Mouse (Mus musculus) limb, embryonic 14.5 days (tissue): ENCODE measurements at regions not wholly inside any gene's neighbourhood (a gene's known extent, or its start where the extent isn't known, plus 50 kb on each side); places are given as distances from the start of the nearest gene placed in this dataset.

Experiments
- ATAC-seq: fragments of 200-750 bp; cut with Nextera tagmentation; 2 replicates; pipeline ENCODE4 v1.8.0; 2017; ENCODE audit warnings: low read depth, moderate number of reproducible peaks, moderate TSS enrichment; ENCODE audit not compliant: low FRiP score
- DNase-seq: peaks from one replicate; pipeline ENCODE4 v3.0.0-alpha.2; 2015; ENCODE audit warnings: low spot score
- H3K27ac ChIP-seq: fragments of 300-500 bp; sonication (generic); replicated peaks from 2 replicates; pipeline ENCODE4 v1.5.1; 2014; ENCODE audit warnings: low read depth, mild to moderate bottlenecking, low read length, moderate library complexity, mixed read lengths
- H3K27me3 ChIP-seq: fragments of 300-500 bp; sonication (generic); 2 replicates; pipeline ENCODE4 v1.6.1; 2014; ENCODE audit warnings: low read length, mixed read lengths; ENCODE audit not compliant: control insufficient read depth, insufficient read depth
- H3K36me3 ChIP-seq: fragments of 300-500 bp; sonication (generic); 2 replicates; pipeline ENCODE4 v1.6.1; 2014; ENCODE audit warnings: mild to moderate bottlenecking, low read length, moderate library complexity, mixed read lengths; ENCODE audit not compliant: control insufficient read depth, insufficient read depth
- H3K4me1 ChIP-seq: fragments of 300-500 bp; sonication (generic); 2 replicates; pipeline ENCODE4 v1.6.1; 2014; ENCODE audit warnings: antibody characterized with exemption, low read length, mixed read lengths; ENCODE audit not compliant: control insufficient read depth, insufficient read depth
- H3K4me2 ChIP-seq: fragments of 300-500 bp; sonication (generic); replicated peaks from 2 replicates; pipeline ENCODE4 v1.6.1; 2014; ENCODE audit warnings: low read depth, mild to moderate bottlenecking, low read length, moderate library complexity; ENCODE audit not compliant: severe bottlenecking
- H3K4me3 ChIP-seq: fragments of 300-500 bp; sonication (generic); replicated peaks from 2 replicates; pipeline ENCODE4 v1.5.1; 2014; ENCODE audit warnings: low read length
- H3K9ac ChIP-seq: fragments of 300-500 bp; sonication (generic); 2 replicates; pipeline ENCODE4 v1.6.1; 2014; ENCODE audit warnings: mild to moderate bottlenecking, low read depth, low read length, moderate library complexity; ENCODE audit not compliant: severe bottlenecking
- H3K9me3 ChIP-seq: fragments of 300-500 bp; sonication (generic); 2 replicates; pipeline ENCODE4 v1.6.1; 2016; ENCODE audit warnings: low read length; ENCODE audit not compliant: control insufficient read depth
- POLR2A ChIP-seq: fragments of 200-500 bp; IDR thresholded peaks from 2 replicates; pipeline ENCODE4 v1.8.0; 2012; ENCODE audit warnings: inconsistent platforms, mild to moderate bottlenecking, moderate library complexity, borderline replicate concordance; ENCODE audit not compliant: insufficient read depth, insufficient read length; ENCODE audit errors: extremely low read depth
- WGBS: fragments of 180-500 bp; shearing (Covaris S2); extraction: QIAGEN DNeasy Blood & Tissue Kit; methylation state at CpG from one replicate; pipeline ENCODE4 v1.1.7; 2014; 5-methylcytosine and 5-hydroxymethylcytosine counted together

DNA sequence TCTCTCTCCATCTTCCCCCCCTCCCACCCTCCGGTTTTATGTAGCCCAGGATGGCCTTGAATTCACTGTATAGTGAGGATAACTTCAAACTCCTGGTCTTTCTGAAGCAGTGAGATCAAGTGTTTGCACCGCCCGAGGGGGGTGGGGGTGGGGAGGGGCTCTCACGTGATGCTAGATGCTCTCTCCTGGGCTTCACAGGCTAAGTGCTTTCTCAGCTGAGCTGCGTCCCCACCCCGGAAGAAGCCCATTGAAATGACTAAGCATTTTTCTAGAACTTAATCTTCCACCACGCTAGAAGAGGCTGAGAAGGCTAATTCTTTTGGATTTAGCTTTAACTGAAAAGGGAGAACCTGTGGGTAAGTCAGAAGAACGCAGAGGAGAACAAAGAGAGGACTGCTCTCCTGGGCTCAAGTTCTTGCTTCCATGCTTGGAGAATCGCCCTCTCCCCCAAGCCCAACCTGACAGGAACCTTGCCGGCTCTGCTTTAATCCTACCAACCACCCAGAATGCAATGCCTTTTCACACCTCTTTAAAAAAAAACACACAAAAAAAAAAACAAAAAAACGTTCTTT, 79.7 kb downstream of the Bbs10 start:
- no peak overlapping the region for H3K27ac ChIP-seq
- H3K36me3 ChIP-seq = no peaks in the 10 kb centered on the region
- no peak for TF ChIP-seq POLR2A
- whole genome bisulfite sequencing = 46% methylated on average over 11 of the region's 11 CpGs
- DNase-seq (no peak), ATAC-seq (no peak)
- H3K27me3 ChIP-seq = no peaks in the 10 kb centered on the region
- H3K9ac ChIP-seq = no peak overlapping the region
- H3K4me2 ChIP-seq = no peak overlapping the region
- H3K4me1 ChIP-seq = no peaks in the 10 kb centered on the region
- no peaks in the 10 kb centered on the region for H3K9me3 ChIP-seq
- no peak overlapping the region for H3K4me3 ChIP-seq

GRCm38 (mm10) chr10:111381689-111382088, 83.2 kb downstream of the Bbs10 start:
- Histone ChIP-seq H3K9me3 (no peaks in the 10 kb centered on the region), H3K4me2 (no peak overlapping the region), H3K9ac (no peak overlapping the region), H3K27me3 (no peaks in the 10 kb centered on the region), H3K27ac (no peak overlapping the region), H3K4me3 (no peak overlapping the region), H3K36me3 (no peaks in the 10 kb centered on the region), H3K4me1 (no peaks in the 10 kb centered on the region)
- no peak for ATAC-seq
- WGBS = 69% methylated on average over 15 of the region's 15 CpGs
- TF ChIP-seq POLR2A = no peak
- DNase-seq = no peak

DNA sequence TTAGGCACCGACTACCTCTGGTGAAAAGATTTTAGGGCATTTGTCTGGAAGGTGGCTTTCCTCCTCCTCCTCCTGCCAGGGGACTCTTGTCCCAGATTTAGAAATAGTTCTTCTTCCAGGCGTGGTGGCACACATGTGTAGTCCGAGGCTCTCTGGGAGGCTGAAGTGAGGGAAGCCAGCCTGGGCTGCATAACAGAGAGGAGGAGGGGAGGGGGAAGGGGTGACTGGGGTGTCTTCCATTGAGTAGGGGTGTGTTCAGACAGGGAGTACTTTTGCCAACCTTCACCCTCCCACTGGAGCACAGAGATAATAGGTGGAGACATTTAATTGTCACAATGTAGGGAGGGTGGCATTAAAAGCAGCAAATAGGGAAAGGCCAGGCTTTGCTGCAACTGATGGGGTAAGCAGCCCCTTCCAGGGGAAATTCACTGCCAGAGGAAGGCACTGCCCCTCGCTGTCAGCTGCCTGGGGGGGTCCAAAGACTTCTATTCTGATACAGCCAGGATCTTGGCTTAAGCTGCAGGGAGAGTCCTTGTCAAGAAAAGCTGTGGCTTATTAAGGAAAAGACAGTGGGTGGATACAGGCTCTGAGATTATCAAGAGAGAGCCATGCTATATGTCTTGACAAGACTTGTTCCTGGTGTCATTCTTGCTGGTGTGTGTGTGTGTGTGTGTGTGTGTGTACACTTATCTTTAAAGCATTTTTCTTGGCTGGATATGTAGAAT, 83.9 kb downstream of the Bbs10 start:
- TF ChIP-seq POLR2A = no peak
- 45% methylated on average over 4 of the region's 4 CpGs for WGBS
- Histone ChIP-seq H3K36me3 (no peaks in the 10 kb centered on the region), H3K4me2 (no peak overlapping the region), H3K9ac (no peak overlapping the region), H3K4me3 (no peak overlapping the region), H3K27ac (no peak overlapping the region), H3K27me3 (no peaks in the 10 kb centered on the region), H3K4me1 (no peaks in the 10 kb centered on the region), H3K9me3 (no peaks in the 10 kb centered on the region)
- DNase-seq (no peak), ATAC-seq (no peak)

- no peak overlapping the region for H3K4me3 ChIP-seq
- no peak overlapping the region for H3K27ac ChIP-seq
- no peaks in the 10 kb centered on the region for H3K36me3 ChIP-seq
- TF ChIP-seq POLR2A = no peak
- 80% methylated on average over 9 of the region's 9 CpGs for WGBS
- no peak overlapping the region for H3K4me2 ChIP-seq
- ATAC-seq (no peak), DNase-seq (no peak)
- H3K9ac ChIP-seq = no peak overlapping the region
- no peaks in the 10 kb centered on the region for H3K9me3 ChIP-seq
- no peaks in the 10 kb centered on the region for H3K27me3 ChIP-seq
- H3K4me1 ChIP-seq = peaks cover 10% of the 10 kb centered on the region
Observed at GRCm38 (mm10) chr10:111385561-111385960, 87.1 kb downstream of the Bbs10 start.

DNA sequence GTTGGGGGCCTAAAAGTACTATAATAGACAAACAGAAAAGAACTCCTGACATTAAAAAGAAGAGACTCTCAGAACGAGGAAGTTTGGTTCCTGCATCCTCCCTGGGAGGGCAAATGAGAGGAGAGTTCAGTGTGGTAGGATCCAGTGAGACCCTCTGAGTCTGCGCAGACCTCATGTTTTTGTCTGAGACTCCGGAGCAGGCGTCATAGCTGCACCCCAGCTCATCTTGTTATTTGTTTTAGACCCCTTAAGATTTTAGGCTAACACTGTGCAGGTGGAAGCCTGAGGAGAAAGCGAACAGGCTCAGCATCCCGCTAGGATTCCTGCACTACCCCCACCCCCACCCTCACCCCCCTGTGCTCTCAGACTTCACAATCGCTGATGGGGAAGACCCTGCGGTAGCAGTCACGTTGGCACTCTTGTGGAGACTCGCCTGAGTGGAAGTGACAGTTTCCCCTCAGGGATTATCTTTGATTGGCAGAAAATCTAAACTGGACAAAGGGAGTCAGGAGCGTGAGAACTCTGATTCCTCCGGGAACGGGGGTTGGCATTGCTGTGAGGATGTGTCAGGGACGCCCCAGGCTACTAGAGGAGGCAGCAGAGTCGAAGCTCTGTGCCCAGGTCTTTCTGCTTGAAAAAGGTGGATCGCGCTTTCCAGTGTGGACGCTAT, 85.0 kb upstream of the Nap1l1 start:
- Histone ChIP-seq H3K27ac (no peak overlapping the region), H3K36me3 (no peaks in the 10 kb centered on the region), H3K4me3 (no peak overlapping the region), H3K4me2 (no peak overlapping the region), H3K4me1 (peaks cover 11% of the 10 kb centered on the region), H3K27me3 (no peaks in the 10 kb centered on the region), H3K9ac (no peak overlapping the region), H3K9me3 (no peaks in the 10 kb centered on the region)
- ATAC-seq = no peak
- TF ChIP-seq POLR2A = no peak
- no peak for DNase-seq
- 62% methylated on average over 18 of the region's 18 CpGs for WGBS
